Mouse (Mus musculus) ZHBTc4 (cell line): ENCODE data around the gene Dcbld2.

Experiments
- DNase-seq: peaks from one replicate; pipeline ENCODE4 v3.0.0-alpha.2; 2011; ENCODE audit warnings: low read depth, low spot score

Dcbld2 gene

DNA sequence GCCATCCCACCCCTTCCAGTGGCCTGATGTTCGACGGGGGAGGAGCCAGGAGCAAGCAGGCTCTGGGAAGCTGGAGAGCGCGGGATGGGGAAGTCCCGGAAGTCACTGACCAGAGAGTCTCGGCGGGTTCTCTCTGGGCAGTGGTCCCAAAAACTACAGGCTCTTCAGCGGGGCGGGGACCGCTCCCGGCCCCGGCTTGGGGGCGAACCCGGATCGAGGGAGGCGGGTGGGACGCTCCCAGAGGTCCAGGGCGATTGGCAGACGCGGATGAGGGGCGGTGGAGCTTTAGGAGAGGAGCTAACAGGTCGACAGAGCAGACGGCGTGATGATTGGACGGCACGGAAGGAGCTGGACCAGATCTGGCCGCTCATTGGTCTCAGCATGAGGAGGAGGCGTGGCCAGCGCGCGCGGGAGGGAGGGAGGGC, at the start of gene Dcbld2:
Dcbld2 (plus strand) TSS at position 382 of the 425 bp plus-strand sequence.
- peak; percentile 100 for DNase-seq

DNA sequence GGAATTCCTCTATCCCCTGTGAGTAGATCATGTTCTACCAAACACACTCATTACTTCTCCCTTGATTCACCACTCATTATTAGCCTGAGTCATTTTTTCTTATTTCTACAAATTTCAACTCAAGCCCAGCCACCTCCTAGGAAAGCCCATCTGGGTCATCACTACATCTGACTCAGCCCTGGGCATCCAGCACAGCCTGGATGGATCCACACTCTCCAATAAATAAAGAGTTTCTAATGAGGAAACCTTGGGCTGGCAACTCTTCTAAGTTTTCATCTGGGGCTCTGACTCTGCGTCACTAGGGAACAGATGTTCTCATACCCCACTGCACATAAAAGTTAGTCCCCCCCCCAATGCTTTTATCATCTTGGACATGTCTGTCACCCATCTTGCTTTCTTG, 31.1 kb upstream of the Dcbld2 start:
- DNase-seq = no peak

DNA sequence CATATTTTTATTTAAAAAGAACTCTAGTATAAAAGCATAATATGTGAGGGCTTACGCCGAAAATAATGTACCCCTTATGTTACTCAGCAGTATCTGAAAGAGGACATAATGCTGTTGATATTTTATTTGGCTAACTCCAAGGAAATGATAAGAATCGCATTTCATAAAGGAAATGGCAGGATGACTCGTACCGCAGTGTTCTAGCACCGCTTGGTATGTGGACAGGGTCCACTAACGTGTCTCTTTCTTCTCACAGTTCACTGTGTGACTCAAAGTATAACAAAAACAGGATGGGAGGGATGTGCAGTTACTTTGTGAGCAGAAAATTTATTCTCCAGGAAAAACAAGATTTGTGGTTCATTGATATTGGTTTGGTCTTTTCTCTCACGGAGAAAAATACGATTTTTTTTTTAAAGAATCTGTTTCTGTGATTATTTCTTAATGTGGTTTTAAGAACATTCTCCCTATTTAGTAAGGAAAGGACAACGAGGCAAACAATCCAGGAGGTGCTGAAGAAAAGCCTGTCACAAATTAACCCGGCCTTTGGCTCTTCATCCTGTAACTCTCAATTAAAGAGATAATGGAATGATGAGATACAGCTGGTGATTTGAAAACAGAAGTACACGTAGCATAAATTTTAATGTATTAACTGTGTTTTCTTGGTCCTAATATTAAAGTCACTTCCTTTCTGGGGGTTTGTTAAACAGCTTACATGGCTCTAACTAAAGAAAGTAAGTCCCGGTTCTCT, 30.3 kb upstream of the Dcbld2 start:
- no peak for DNase-seq

DNA sequence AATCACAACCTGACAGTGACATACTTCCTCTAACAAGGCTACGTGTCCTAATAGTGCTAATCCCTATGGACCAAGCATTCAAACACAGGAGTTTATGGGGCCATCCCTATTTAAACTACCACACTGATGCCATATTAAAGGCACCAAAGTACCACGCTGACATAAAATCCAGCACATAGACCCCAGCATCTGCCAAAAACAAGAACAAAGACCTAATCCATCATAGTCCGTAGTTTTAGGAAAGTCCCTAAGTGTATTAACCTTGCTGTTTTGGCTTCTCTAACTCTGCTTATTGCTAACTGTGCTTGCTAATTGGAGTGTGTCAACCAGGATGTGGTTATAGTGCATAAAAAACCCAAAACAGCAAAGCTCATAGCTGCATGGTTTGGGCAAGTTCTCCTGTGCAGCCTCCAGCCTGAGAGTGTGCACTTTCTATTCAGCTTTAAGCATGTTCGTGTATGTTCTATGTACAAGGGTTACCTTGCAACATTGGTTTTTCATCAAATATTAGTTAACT, 21.9 kb upstream of the Dcbld2 start:
- DNase-seq = no peak

DNA sequence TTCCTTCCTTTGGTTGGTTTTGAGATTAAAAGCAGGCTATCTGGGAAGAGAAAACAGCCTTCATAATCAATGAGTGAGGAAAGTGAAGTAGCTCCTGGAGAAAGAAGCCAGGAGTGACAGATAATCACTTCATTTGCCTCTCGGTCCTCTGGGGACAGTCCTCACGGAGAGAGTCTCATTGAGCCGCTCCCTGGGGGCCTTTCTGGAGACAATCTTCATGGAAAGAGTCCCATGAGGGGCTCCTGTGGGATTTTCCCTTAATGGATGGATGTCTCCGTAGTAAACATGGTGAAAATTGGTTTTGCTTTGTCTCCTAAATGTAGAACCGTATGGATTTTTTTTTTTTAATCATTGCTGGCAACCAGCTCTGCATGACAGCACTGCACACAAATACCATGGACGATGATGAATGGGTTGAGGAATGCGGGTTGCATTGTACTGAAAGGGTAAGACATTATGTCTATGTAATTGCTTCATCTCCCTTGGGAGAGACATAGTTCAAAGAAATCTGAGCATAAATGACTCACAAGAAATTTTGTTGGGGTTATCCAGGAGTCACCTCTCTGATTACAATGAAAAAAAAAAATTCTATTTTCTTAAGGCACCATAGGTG, 19.0 kb upstream of the Dcbld2 start:
- DNase-seq = no peak

DNA sequence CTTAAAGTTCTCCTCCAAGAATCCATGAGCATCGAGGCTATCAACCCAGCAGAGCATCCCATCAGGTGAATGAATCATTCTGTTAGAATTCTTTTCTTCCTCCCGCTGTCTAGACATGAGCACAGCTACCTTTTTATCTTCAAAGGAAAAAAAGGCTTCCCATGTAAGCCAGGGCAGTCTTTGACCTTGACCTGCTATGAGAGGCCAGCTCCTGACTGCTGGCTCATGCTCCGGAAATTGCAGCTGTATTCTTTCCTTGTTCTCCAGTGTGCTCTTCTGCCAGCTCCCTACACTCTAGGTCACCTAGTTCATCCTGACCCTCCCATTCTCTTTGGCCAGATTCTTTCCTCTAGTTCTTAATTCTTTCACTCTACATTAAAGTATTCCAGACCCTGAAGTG, 15.2 kb upstream of the Dcbld2 start:
- DNase-seq = peak; percentile 73

DNA sequence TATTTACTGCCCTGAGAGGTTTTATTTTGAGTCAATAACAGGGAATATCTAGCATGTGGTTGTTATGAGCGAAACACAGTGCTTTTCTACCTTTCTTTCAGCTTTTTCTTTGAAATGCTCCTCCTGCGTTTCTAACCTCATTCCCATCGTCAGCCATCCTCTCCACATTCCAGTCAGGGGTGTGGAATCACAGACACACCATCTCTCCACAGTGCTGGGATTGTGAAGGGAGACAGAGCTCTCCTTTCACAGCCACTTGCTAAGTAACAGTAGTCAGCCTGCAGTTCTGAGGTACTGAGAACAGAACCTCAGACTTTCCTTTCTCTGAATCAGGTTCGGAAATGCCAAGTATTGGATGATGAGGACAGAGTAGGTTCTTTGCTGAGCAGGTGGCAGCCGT, 14.1 kb upstream of the Dcbld2 start:
- peak; percentile 57 for DNase-seq

DNA sequence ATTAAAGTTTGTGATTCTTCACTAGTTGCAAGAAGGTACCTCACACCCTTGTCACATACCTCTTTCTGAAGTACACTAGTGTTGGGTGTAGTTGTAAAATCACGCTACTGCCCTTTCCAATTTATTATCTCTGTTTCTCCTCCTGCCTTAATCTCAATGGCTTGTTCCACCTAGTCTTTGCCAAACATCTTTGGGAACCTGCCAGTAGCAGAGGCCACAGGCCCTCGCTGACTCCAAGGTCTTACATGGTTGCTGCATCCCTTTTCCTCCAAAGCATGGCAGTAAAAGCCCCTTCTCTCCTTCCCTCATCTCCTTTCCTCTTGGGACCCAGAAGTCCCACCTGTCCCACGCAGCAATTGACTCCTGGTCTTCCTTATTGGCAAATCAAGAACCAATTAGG, 9.6 kb upstream of the Dcbld2 start:
- no peak for DNase-seq

DNA sequence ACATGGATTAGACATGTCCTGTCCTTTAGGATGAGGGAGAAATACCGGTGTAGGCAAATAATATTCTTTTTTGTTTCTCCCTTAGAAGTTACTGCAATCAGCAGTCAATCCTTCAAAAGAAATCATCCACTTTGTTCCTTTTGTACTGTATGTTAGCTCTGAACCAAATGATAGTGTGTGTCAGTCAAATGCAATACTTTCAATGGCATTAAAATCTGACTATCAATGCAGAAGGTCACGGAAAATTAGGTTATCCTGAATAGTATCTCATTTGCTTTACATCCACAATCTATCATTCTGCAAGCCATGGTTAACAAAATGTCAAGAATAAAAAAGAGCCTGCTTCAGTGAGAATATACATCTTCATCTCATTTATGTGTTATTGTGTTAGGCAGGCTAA, 7.2 kb upstream of the Dcbld2 start:
- DNase-seq = no peak

DNA sequence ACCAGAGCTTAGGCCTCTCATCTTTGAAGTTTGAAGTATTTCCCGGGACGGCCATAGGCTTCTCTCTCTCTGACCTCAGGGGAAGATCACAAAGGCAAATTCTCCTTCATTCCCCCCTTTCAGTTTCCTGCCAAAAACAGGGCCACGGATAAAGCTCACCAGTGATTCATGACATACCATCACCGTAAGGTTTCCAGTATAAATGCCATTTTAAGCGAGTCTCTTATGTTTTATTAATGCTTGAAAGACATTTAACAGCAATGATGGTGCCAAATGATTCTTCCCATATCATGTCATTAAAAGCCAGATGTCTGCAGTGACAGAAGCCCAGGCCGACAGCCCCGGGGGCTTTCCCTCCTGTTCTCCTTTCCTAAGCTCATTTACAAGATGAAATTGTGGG, 3.6 kb upstream of the Dcbld2 start:
- no peak for DNase-seq

DNA sequence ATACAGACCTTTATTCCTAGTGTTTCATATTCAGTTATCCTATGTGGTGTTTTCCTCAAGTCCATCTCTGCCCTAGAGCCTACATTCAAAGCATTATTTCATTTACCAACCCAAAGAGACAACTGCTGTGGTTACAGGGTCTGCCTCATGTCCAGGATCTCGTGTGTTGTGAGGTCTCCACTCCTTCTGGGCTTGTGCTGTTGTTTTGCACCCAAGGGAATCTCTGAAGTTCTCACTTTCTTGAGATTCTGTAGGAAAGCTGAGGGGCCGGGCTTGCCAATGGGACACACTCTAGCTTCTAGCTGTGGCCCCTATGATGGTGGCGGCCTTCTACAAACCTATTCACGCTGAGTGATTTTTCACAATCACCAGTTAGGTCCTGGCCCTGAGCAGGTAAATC, 3.0 kb upstream of the Dcbld2 start:
- DNase-seq = no peak

DNA sequence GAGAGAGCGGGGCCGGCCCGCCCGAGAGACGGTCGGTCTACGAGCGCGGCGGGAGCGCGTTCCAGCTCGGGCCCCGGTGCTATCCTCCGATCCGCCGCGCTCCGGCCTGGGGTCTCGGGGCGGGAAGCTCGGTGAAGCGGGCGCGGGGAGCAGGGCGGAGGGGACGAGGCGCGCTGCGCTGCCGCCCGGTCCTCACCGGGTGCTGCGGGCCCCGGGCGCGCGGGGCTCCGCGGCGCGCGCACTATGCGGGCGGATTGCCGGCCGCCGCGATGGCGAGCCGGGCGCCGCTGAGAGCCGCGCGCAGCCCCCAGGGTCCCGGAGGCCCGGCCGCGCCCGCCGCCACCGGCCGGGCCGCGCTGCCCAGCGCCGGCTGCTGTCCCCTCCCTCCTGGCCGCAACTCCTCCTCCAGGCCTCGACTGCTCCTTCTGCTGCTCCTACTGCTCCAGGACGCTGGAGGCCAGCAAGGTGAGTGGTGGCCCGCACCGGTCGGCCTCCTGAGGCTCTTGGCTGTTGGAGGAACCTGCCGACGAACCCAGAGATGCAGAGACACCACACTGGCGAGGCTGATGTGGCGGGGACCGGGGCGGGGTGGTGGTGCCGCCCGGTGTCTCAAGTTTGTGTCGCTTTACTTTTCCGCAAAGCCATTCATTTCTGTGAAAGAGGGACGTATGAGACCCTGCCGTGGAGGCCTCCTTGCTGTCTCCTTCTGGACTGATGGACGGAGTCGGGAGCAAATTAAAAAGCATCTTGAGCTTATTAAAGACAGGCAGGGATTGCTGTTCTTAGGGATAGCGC, 441 bp downstream of the Dcbld2 start:
- DNase-seq = peak; percentile 59

DNA sequence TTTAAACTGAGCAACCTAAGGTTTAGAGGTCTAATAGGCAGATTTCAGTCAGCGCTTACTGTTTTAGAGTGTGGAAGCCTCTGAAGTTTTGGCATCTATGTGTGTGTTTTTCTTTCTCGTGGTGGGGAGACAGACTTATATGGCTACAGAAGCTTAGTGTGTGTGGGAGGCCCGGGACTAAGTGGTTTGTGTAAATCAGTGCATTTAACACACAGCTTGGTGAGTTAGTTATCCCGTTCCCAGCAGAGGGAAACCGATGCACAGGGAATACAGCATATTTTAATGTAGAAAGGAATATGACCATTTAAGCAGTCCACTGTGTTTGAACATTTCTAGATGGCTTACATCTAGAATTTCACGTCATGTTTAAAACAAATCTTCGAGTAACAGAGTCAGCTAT, 1.6 kb downstream of the Dcbld2 start:
- DNase-seq = no peak

DNA sequence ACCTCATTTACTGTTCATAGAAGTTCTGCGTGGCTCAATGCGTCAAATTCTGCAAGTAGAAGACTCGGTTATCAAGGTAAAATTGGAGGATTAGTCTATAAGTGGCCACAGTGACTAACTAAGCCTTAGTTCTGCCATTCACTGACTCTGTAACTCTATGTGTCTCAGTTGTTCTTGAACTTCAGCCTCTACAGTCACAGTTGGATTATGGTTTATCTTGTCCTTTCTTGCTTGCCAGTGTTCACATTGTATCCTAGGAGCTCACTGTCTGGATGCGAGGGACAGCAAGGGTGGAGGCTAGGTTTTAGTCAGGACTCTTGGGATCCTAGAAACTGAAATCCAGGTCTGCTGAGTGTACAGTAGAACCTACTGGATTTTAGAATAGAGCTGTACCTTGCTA, 6.6 kb downstream of the Dcbld2 start:
- DNase-seq = no peak

DNA sequence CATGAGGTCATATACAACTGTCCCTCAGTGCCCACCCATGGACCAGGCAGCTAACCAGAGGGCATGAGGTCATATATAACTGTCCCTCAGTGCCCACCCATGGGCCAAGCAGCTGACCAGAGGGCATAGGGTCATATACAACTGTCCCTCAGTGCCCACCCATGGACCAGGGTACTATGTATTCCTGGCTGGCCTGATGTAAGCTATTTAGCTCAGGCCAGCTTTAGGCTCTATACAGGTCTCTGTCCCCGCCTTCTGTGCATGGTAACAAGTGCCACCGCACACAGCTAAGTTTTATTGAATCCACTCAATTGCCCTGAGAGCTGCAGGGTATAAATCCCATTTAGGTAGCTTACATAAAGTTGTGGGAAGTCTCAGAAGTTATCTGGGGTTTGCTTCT, 7.3 kb downstream of the Dcbld2 start:
- DNase-seq = no peak

DNA sequence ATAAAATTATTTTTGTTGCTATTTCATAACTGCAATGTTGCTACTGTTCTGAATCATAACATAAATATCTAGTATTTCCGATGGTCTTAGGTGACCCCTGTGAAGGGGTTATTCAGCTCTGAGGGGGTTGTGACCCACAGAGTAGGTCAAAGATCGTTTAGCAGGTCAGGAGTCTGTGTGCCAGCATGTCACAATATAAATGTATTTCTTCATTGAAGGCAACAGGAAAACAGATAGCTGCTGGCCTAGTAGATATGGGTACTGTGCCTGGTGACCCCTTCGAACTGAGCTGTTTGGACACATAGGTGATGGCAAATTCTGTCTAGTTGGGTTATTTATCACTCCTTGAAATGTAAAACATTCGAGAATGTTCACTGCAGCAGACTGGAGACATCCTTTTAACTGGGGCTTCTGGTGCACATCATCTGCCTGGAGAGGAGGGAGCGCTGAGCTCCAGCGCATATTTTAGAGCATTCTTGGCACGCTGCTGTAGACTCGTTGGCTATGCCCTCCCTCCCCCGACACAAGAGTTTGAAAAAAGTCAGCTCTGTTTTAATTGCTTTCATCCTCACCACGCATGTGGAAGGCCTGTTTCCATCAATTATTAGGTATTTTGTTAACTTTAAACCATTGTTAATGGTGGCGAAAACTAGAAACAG, 13.6 kb downstream of the Dcbld2 start:
- DNase-seq = no peak

DNA sequence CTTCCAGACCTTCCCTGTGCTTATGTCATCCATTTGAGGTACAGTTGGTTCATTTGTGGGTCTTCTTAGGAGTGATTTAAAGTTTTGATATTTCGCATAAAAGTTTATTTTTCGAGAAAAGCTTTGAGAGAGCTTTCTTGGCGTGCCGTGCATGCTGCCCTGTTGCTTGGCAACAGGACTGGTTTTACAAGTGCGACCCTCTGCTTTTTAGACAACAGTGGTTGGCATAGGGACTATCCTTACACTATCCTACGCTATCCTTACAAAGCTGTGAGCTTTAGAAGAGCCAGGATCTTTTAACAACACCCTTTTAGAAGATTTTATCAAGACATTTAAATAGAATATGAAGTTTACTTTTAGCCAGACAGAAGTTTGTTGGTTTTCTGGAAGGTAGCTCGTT, 22.0 kb downstream of the Dcbld2 start:
- DNase-seq = no peak

DNA sequence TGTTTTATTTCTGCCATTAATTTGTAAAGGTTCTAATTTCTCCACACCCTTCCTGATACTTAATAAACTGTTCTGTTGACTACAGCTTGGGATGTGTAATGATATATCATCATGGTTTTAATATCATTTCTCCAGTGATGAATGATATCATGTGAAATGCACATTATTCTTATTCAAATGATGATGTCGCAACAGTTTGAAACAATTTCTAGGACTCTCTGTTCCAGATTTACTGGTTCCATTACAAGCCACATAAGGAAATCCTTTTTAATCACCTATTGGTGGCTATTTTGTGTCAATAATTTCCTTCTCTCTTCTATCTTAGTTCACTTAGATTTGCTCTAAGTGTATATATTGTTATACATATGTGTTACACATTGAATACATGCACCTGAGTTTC, 24.1 kb downstream of the Dcbld2 start:
- no peak for DNase-seq

DNA sequence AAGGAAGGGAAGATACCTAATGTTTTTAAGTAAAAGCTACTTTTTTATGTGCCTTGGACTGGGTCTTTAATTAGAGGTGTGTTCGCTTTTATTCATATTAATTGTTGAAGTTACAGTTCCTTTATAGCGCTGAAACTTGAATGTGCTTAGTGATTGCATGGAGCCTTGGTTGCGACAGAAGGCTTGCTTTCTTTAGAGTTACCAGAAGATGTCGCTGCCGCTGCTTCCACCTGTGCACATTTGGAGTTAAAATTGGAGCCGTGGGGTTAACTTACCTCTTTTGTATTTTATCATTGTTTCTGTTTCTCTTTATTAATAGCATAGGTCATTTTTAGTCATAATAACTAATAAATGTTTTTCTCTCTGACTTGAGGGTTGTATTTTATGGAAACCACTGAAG, 36.5 kb downstream of the Dcbld2 start:
- peak; percentile 36 for DNase-seq

DNA sequence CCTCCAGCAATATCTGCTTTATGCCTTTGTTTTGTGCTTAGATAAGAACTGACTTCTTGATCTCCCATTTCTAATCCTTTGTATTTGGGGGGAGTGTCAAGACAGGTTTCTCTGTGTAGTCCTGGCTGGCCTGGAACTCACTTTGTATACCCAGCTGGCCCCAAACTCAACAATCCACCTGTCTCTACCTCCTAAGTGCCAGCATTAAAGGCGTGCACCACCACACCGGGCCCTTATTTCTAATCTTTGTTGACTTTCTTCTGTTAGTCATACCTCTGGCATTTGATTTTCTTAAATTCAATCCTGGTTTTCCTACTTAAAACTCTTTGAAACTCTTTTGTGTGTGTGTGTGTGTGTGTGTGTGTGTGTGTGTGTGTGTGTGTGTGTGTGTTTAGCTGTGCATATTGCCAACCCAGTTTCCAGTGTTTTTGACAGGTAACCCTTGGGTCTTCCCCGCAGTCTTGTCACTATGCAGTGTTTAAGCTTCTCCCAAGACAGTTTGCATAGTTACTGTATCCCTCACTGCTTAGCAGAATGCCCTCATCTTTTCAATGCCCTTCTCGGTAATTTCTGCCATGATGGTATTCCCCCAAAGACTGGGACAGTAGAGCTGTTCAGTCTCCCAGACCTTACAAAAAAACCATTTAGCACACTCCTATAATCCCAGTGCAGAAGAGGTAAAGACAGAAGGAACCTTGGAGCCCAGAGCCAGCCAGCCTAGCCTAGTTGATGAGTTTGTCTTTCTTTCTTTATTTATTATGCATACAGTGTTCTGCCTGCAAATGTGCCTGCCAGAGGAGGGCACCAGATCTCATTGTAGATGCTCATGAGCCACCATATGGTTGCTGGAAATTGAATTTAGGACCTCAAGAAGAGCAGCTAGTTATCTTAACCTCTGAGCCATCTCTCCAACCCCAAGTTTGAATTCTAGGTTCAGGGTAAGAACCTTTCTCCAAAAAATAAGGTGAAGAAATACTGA, 38.3 kb downstream of the Dcbld2 start:
- no peak for DNase-seq

DNA sequence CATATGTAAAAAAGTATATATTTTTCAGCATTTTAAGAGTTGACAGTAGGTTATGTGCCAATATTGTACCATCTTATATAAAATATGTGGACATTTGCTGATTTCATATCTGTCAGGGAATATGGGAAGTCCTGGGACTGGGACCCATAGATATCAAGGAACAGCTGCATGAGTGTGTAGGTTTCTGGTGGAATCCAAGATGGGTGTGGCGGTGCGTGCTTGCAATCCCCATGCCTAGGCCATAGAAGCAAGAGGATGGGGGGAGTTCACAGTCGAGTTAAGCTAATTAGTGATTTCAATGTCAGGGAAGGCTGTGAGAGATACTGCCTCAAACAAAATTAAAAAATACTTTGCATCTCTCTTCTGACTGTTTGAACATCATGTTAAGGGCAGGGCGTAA, 40.8 kb downstream of the Dcbld2 start:
- DNase-seq = no peak
